Mouse (Mus musculus): ENCODE data around the gene Gh. TPM values are rescaled to one million over a fixed set of nuclear protein-coding genes. Genes with fewer than 3 reads are reported as not detected.

Gene Gh
- total RNA-seq, 2 experiments from 2014 or later = not detected

DNA sequence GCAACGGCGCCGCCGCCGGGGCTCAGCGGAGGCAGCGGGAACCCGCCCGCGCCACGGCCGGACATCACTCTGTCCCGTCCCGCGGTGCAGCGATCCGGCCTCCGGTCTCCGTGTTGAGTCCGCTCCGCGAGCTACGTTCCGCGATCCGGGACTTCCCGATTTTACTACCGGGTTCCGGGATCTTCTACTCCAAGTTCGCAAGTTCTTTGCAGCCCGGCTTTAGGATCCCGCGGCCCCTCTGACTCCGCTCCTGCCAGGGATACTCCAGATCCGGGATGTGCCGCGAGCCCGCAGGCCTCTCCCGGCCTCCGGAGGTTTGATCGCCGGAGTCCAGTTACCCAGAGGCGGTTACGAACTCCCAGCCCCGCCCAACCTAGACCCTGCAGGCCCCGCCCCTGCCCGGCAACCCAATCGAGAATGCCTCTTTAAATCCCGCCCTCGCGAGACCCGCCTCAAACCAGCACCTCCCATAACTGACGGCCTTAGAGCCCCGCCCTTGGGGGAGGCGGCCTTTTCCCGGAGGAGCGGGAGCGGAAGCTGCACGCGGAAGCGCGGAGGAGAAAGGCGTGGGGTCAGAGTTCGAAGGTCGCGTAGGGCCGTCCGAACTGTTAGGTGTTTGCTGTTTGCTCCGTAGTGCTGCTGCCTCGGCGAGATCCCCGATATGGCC, 28.9 kb downstream of the Gh start, which contains the start of gene Smarcd2:
Gene Smarcd2, minus strand, starts transcription at position 329 of the 667 bp plus-strand sequence.
- DNase-seq = peak; percentile 100
- intact Hi-C loops (cut with DNase I; ENCODE audit: low total_unique reads) = no loop called here

GRCm38 (mm10) chr11:106271794-106272643, 29.6 kb downstream of the Gh start:
- intact Hi-C loops (cut with DNase I; ENCODE audit: low total_unique reads) = no loop called here
- DNase-seq = peak; percentile 40

GRCm38 (mm10) chr11:106271131-106271793, 30.4 kb downstream of the Gh start:
- DNase-seq = no peak
- intact Hi-C loops (cut with DNase I; ENCODE audit: low total_unique reads) = no loop called here

DNA sequence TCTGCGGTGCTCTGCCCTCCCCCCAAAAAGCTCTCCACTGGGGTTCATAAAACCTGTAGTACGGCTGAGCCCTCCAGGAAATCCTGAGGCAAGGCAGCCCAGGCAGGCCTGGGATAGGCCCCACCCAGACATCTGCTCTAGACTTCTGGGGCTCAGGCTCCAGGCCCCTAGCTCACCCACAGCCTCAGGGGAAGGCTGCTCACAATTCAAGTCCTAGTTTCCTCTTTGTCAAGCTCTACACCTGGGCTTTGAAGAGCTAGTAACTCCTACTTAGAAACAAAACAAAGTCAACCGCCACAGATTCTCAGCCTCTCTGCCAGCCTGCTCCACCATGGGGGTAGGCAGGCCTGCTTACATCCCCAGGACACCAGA, 32.6 kb downstream of the Gh start:
- intact Hi-C loops (cut with DNase I; ENCODE audit: low total_unique reads) = no loop called here

GRCm38 (mm10) chr11:106268326-106269059, 33.2 kb downstream of the Gh start:
- peak; percentile 90 for DNase-seq
- intact Hi-C loops (cut with DNase I; ENCODE audit: low total_unique reads) = no loop called here

More for the DNA sequence above, 32.6 kb downstream of the Gh start:
- DNase-seq = peak; percentile 40

DNA sequence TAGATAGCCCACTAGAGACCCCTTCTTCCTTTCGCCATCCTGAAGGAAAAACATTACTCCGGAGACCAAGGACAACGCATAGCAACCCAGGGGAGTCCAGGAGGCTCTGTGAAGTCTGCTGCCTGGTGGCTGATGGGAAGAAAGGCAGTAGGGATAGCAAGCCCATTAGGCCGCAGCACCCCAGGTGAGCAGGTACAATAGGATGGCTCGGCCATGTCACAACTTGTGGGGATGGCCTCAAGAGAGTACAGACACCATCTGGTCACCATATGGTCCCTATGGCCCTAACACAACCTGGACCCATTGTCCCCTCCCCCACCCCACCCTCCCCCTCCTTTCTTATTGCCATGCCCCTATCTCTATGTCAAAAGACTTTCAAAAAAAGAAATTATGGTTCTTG, 33.8 kb downstream of the Gh start:
- DNase-seq = no peak
- intact Hi-C loops (cut with DNase I; ENCODE audit: low total_unique reads) = no loop called here

DNA sequence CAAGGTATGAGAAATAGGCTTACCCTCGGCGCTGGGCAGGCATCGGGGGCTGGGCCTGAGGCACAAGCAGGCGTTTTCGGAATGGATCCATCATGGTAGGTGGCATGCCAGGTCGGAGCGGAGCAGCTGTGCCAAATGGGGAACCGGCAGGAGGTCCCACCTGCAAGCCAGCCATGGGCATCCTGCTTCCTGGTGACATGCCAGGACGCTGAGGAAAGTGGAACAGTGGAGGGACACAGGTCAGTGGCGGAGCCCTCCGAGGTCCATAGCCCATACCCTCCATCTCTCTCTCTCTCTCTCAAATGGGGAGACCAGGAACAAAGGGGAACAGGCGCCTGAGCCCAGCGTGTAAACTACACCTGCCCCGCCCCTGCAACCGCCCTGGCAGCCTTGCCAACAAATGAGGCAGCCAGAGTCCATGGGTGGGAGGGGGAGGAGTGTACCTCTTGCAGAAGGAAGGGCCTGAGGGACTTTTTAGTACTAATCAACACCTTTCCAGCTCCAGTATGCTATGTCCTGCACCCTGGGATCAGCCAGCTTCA, 34.3 kb downstream of the Gh start:
- DNase-seq = peak; percentile 51
- intact Hi-C loops (cut with DNase I; ENCODE audit: low total_unique reads) = no loop called here

- intact Hi-C loops (cut with DNase I; ENCODE audit: low total_unique reads) = no loop called here
- DNase-seq = no peak
Measured at GRCm38 (mm10) chr11:106266431-106266830, 35.2 kb downstream of the Gh start.

- no peak for DNase-seq
- intact Hi-C loops (cut with DNase I; ENCODE audit: low total_unique reads) = no loop called here
Measured at GRCm38 (mm10) chr11:106265570-106265969, 36.1 kb downstream of the Gh start.

DNA sequence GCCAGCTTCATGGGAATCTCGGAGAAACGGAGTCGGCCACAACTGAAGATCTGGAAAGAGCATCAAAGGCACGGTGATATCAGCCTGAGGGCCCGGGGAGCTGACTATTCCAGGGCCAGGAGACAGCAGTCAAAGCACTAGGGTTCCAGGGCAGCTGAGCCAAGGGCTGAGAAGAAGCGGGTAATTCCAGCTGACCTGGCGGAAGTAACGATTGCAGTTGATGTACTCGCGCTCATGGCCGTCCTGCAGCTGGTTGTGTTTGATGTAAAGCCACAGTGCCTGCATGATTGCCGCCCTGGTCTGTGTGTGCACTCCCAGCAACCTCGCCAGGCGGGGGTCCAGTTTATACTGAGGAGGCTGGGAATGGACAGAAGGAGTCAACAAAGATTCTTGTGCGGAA, 36.7 kb downstream of the Gh start:
- no peak for DNase-seq
- intact Hi-C loops (cut with DNase I; ENCODE audit: low total_unique reads) = no loop called here

DNA sequence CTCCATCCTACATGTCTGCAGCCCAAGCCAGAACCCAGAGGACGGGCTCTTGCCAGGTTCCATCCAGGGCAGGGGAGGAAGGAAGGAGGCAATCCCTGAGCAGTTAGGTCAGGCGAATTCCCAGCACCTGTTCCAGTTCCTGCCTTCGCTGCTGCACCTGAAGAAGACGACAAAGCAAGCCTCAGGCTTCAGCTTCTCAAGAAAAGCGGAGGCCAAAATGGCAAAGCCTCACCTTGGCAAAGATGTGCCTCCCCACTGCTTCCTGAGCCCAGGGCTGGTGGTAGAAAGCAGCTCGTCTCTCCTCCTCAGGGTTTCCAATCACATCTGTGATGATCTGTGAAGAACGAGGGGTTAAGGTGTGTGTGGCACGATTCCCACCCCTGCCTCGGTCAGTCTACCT, 37.7 kb downstream of the Gh start:
- intact Hi-C loops (cut with DNase I; ENCODE audit: low total_unique reads) = no loop called here
- no peak for DNase-seq

GRCm38 (mm10) chr11:106260826-106261450, 40.7 kb downstream of the Gh start:
- intact Hi-C loops (cut with DNase I; ENCODE audit: low total_unique reads) = no loop called here
- DNase-seq = no peak

- intact Hi-C loops (cut with DNase I; ENCODE audit: low total_unique reads) = no loop called here
- DNase-seq = no peak
Measured at GRCm38 (mm10) chr11:106256775-106257174, 44.9 kb downstream of the Gh start.

DNA sequence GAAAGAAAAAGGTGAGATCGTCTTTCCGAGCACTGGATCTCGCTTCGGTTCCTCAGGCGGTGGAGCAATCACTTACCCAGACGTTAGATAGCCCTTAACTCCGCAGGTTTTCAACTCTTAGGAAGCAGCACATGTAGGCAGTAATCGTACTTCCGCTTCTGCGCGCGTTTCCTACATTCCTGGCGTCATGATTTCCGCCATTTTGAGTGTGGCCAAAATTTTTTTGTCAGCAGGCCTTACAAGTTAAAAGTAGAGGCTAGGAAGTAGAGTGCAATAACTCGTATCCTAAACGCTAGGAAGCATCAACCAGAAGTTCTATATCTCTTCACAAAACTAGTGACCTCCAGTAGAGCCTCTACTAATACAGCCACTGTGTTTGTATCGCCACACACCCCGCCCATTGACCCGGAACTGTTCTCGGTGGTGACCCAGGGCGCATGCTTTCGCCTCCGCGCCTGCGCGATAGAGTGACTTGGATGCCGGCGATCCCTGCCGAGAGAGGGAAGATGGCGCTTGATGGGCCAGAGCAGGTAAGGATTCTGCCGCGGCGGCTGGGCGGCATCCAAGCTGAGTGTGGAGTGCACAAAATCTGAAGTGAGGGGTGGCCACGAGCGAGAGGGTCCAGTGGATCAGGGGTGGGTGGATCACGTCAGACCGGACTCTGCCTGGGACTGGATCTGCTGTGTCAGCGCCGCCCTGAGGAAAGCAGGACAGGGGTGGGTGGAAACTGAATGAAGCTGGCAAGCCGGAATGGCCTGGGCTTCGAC, 45.8 kb downstream of the Gh start, which contains the start of the genes Ftsj3 and Psmc5:
Gene Ftsj3, minus strand, starts transcription at position 395 of the 767 bp plus-strand sequence.
Gene Psmc5, plus strand, starts transcription at position 470 of the 767 bp plus-strand sequence.
- DNase-seq = peak; percentile 98
- intact Hi-C loops (cut with DNase I; ENCODE audit: low total_unique reads) = no loop called here

- no peak for DNase-seq
- intact Hi-C loops (cut with DNase I; ENCODE audit: low total_unique reads) = no loop called here
Measured at GRCm38 (mm10) chr11:106255174-106255573, 46.5 kb downstream of the Gh start.

- DNase-seq = no peak
- intact Hi-C loops (cut with DNase I; ENCODE audit: low total_unique reads) = loop anchor here (5.0 kb wide), 1 partner anchor 37 kb away; the partner anchor contains the start of genes Ccdc47 and Ddx42
Measured at GRCm38 (mm10) chr11:106254767-106255166, 46.9 kb downstream of the Gh start.

Measured in gastrocnemius, postnatal 14 days (tissue).